Mouse (Mus musculus): Measurements from ENCODE around the gene B430305J03Rik. TPM values are rescaled to one million over a fixed set of nuclear protein-coding genes. Genes with fewer than 3 reads are reported as not detected.

B430305J03Rik gene
- polyA plus RNA-seq, 1 experiment from 2014 or later, result not detected

DNA sequence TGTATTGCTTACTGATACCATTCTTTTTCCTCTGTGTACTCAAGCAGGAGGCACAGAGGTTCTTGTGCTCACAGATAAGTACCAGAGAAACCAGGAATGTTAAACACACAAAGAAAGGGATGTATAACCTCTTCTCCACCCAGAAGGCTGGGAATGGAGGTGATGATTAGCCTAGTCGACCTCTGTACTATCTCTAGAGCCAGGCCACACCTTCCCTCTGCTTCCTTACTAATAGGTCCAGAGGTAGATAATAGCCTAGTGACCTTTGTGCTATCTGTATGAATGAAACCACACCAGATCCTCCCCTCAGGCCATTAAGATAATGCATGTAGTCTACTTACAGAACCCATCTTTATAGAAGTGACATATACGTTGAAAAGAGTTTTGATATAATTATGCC lies 29.5 kb downstream of the B430305J03Rik start:
- Histone ChIP-seq H3K4me2 (ENCODE audit: low read depth, low read length) (no peak overlapping the region), H3K27me3 (ENCODE audit: control insufficient read depth, insufficient read depth, low read length) (no peaks in the 10 kb centered on the region), H3K36me3 (ENCODE audit: control insufficient read depth, insufficient read depth, low read length) (no peaks in the 10 kb centered on the region), H3K4me1 (ENCODE audit: control insufficient read depth, insufficient read depth, low read length) (no peaks in the 10 kb centered on the region), H3K27ac (ENCODE audit: low read length) (no peak overlapping the region), H3K4me3 (replicated peaks; ENCODE audit: low read length) (no peak overlapping the region), H3K9me3 (replicated peaks; ENCODE audit: control insufficient read depth, low read length) (no peaks in the 10 kb centered on the region), H3K9ac (ENCODE audit: low read length) (no peak overlapping the region)
- ATAC-seq (ENCODE audit: insufficient read depth, low FRiP score), result no peak
- 29% methylated on average over 2 of the region's 2 CpGs for WGBS

DNA sequence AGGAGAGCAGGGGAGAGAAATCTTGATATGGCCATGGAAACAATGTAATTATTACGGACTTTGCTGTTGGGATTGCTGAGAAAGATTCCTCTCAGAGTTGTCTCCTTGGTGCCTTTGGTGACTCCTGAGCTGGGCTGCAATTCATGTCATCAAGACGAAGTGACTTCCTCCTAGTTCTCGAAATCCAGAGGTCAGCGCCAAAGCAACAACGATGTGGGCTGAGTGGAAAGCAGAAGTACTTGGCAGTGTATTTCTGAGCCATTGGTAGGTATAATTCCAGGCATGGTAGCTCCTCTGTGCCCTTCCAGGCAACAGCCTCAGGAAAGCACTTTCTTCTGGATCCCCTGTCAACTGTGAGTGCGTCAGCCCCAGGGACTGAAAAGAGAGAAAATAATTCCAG lies 44.1 kb downstream of the B430305J03Rik start:
- Histone ChIP-seq H3K36me3 (ENCODE audit: control insufficient read depth, insufficient read depth, low read length) (no peaks in the 10 kb centered on the region), H3K27me3 (ENCODE audit: control insufficient read depth, insufficient read depth, low read length) (no peaks in the 10 kb centered on the region), H3K27ac (ENCODE audit: low read length) (no peak overlapping the region), H3K9me3 (replicated peaks; ENCODE audit: control insufficient read depth, low read length) (no peaks in the 10 kb centered on the region), H3K4me1 (ENCODE audit: control insufficient read depth, insufficient read depth, low read length) (no peaks in the 10 kb centered on the region), H3K9ac (ENCODE audit: low read length) (no peak overlapping the region), H3K4me2 (ENCODE audit: low read depth, low read length) (no peak overlapping the region), H3K4me3 (replicated peaks; ENCODE audit: low read length) (no peak overlapping the region)
- no peak for ATAC-seq (ENCODE audit: insufficient read depth, low FRiP score)
- WGBS, result 76% methylated on average over 6 of the region's 6 CpGs

DNA sequence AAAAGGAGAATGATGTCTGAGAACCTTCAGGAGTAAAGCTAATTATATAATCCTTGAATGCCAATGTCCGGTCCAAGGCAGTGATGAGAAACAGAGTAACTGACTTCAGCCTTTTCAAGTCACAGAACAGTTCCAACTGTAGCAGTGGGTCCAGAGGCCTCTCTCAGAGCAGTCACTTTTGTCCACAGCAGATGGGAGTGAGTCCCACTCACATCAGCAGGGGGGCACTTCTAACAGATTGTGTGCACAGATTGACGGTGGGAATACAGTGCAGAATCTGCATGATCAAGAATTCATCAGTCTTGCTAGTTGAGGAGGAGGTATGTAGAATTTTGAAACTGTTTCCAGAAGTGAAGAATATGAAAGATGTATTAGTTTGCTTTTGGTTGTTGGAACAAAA lies 45.7 kb downstream of the B430305J03Rik start:
- H3K4me2 ChIP-seq (ENCODE audit: low read depth, low read length), result no peak overlapping the region
- ATAC-seq (ENCODE audit: insufficient read depth, low FRiP score), result no peak
- H3K4me1 ChIP-seq (ENCODE audit: control insufficient read depth, insufficient read depth, low read length), result no peaks in the 10 kb centered on the region
- no peak overlapping the region for H3K9ac ChIP-seq (ENCODE audit: low read length)
- H3K36me3 ChIP-seq (ENCODE audit: control insufficient read depth, insufficient read depth, low read length), result no peaks in the 10 kb centered on the region
- H3K27me3 ChIP-seq (ENCODE audit: control insufficient read depth, insufficient read depth, low read length), result no peaks in the 10 kb centered on the region
- WGBS, result 63% methylated on average over 2 of the region's 2 CpGs
- H3K9me3 ChIP-seq (replicated peaks; ENCODE audit: control insufficient read depth, low read length), result no peaks in the 10 kb centered on the region
- no peak overlapping the region for H3K4me3 ChIP-seq (replicated peaks; ENCODE audit: low read length)
- no peak overlapping the region for H3K27ac ChIP-seq (ENCODE audit: low read length)

DNA sequence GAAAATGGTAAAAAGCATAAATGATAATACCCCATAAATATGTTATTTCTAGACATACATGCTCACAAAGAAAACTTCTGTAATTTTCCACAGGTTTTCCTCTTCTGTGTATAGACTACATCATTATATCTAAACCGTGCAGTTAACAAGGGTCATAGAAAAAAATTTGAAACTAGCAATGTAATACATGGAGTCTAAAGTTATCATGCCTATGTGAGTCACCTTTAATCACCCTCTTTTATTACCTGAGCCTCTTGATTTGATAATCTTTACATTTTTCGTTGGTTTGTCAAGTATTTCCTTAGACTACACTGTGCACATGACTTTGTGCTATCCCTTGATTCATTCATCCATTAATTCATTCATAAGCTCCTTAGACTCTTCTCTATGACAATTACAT lies 50.7 kb downstream of the B430305J03Rik start:
- Histone ChIP-seq H3K9ac (ENCODE audit: low read length) (no peak overlapping the region), H3K27me3 (ENCODE audit: control insufficient read depth, insufficient read depth, low read length) (no peaks in the 10 kb centered on the region), H3K4me3 (replicated peaks; ENCODE audit: low read length) (no peak overlapping the region), H3K4me2 (ENCODE audit: low read depth, low read length) (no peak overlapping the region), H3K9me3 (replicated peaks; ENCODE audit: control insufficient read depth, low read length) (no peaks in the 10 kb centered on the region), H3K36me3 (ENCODE audit: control insufficient read depth, insufficient read depth, low read length) (no peaks in the 10 kb centered on the region), H3K27ac (ENCODE audit: low read length) (no peak overlapping the region), H3K4me1 (ENCODE audit: control insufficient read depth, insufficient read depth, low read length) (no peaks in the 10 kb centered on the region)
- ATAC-seq (ENCODE audit: insufficient read depth, low FRiP score), result no peak
- 62% methylated on average over 2 of the region's 2 CpGs for WGBS

Other genes starting within 250 kb of the B430305J03Rik start
- gene Rap2b, start 4.3 kb downstream of the B430305J03Rik start, polyA plus RNA-seq (2015; fragmentation: Nextera tagmentation; extraction: Ambion mirVana), result 6.5 and 7.3 TPM in 2 replicates

Data from stomach, embryonic 16.5 days (tissue).